In the genomic region with DNA sequence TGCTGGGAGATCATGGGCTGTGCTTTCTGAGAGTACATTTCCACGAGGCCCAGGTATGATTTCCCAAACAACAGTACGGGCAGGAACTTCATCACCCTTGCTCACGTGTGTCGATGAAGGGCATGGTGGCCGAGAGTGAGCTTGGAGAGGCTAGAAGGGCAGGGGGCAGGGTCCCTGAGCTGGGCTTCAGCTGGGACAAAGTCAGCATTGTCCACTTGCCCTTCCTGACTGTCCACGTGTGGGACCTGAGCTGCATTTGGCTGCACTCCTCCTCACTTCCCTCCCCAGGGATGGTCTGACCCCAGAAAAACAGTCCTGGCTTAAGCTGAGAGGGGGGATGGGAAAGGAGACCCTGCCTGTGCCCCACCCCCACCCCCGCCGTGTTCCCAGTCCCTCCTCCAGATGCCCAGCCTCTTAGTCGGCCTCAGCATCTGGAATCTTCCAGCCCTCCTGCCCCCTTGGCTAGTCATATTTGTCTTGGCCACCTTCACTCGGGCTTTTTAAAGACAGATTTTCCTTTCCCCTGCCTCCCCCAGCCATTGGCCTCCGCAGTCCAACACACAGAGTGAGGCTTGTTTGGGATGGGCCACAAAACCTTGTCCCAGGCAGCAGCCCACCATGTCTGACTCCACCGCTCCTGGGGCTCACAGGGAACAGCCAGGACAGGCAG, we compare ENCODE assay signal across 28 mouse cellular contexts. TPM values are rescaled to one million over a fixed set of nuclear protein-coding genes. Genes with fewer than 3 reads are reported as not detected.
DNase-seq lines count a peak whose midpoint lies in the region; ATAC-seq and TF ChIP-seq lines count a peak whose summit lies in the region.
"Had no signal": no experiment of that assay in that cellular context is flagged by ENCODE, and none has a peak within 500 bp of the region (broad histone marks: within the 10 kb centered on the region; RNA-seq: fewer than 3 reads in every experiment).

No protein-coding gene starts in this region.

- TF ChIP-seq POLR2A in embryonic fibroblast, embryonic 13.5 days (IDR thresholded peaks at IDR 0.05; ENCODE audit: low read depth, low read length) = no peak
- TF ChIP-seq POLR2A in limb, embryonic 14.5 days (IDR thresholded peaks at IDR 0.05; ENCODE audit: borderline replicate concordance, extremely low read depth, insufficient read depth, insufficient read length) = no peak

- H3K4me1 ChIP-seq in heart, embryonic 14.5 days (ENCODE audit: control insufficient read depth in 2 of 2, insufficient read depth in 2 of 2, low read length in 2 of 2) = peaks cover 0 to 3% of the 10 kb centered on the region in 2 experiments; a peak in 1 of 4 replicates
- H3K4me1 ChIP-seq in midbrain, embryonic 10.5 days = peaks cover 23% of the 10 kb centered on the region
- H3K4me1 ChIP-seq in midbrain, embryonic 16.5 days (ENCODE audit: control insufficient read depth, insufficient read depth, low read length) = no peaks in the 10 kb centered on the region
- peaks cover 8% of the 10 kb centered on the region; the same call in 1 of the 2 replicates for H3K4me1 ChIP-seq in embryonic fibroblast, embryonic 13.5 days (ENCODE audit: control insufficient read depth, insufficient read depth, low read length)
- peaks cover 12% of the 10 kb centered on the region for H3K4me1 ChIP-seq in limb, embryonic 14.5 days (ENCODE audit: control insufficient read depth, insufficient read depth, low read length)
- H3K4me1 ChIP-seq: hindbrain, embryonic 12.5 days; midbrain, embryonic 12.5 days; neural tube, embryonic 12.5 days had no signal

- H3K4me2 ChIP-seq in heart, embryonic 14.5 days (ENCODE audit: low read length) = no peak overlapping the region
- H3K4me2 ChIP-seq in midbrain, embryonic 16.5 days (ENCODE audit: low read length) = no peak overlapping the region
- no peak overlapping the region for H3K4me2 ChIP-seq in limb, embryonic 14.5 days (replicated peaks; ENCODE audit: low read depth, low read length, severe bottlenecking)
- H3K4me2 ChIP-seq: hindbrain, embryonic 12.5 days; liver, embryonic 11.5 days; midbrain, embryonic 12.5 days; neural tube, embryonic 12.5 days had no signal

- 47% methylated on average over 12 of the region's 12 CpGs for WGBS in heart, embryonic 14.5 days
- 70% methylated on average over 12 of the region's 12 CpGs for WGBS in midbrain, embryonic 10.5 days
- WGBS in midbrain, embryonic 16.5 days = 69% methylated on average over 12 of the region's 12 CpGs
- WGBS in limb, embryonic 14.5 days = 44% methylated on average over 11 of the region's 12 CpGs

- no peak for DNase-seq in heart, adult 9 months (ENCODE audit: low spot score in 2 of 2)
- DNase-seq in midbrain, embryonic 10.5 days (ENCODE audit: low spot score) = no peak
- peak; percentile 38 for DNase-seq in limb, embryonic 14.5 days (ENCODE audit: low spot score)
- no peak for DNase-seq in adrenal gland, adult 18-20 months (ENCODE audit: low spot score in 2 of 2)
- DNase-seq in frontal cortex, postnatal 10 days (ENCODE audit: low spot score in 2 of 2) = no peak
- DNase-seq: adrenal gland, adult 2 months; cerebellum, adult 11 months; cerebellum, adult 9-11 months; gastrocnemius, postnatal 36 days; kidney, adult 18-20 months; kidney, postnatal 14 days; layer of hippocampus, postnatal 36 days; liver, postnatal 0 days; lung, postnatal 10 days; thymus, adult 2 months; thymus, postnatal 4 days had no signal

- no peak overlapping the region for H3K9ac ChIP-seq in heart, embryonic 14.5 days (ENCODE audit: low read length)
- H3K9ac ChIP-seq in midbrain, embryonic 16.5 days (ENCODE audit: low read depth, low read length) = no peak overlapping the region
- no peak overlapping the region for H3K9ac ChIP-seq in limb, embryonic 14.5 days (ENCODE audit: low read depth, low read length, severe bottlenecking)
- H3K9ac ChIP-seq: hindbrain, embryonic 12.5 days; liver, postnatal 0 days; midbrain, embryonic 12.5 days; neural tube, embryonic 12.5 days had no signal

- H3K9me3 ChIP-seq in heart, embryonic 14.5 days (ENCODE audit: control insufficient read depth, low read length) = peaks cover under 1% of the 10 kb centered on the region; the same call in 1 of the 2 replicates
- H3K9me3 ChIP-seq in midbrain, embryonic 10.5 days (replicated peaks) = no peaks in the 10 kb centered on the region
- no peaks in the 10 kb centered on the region for H3K9me3 ChIP-seq in midbrain, embryonic 16.5 days (replicated peaks; ENCODE audit: control insufficient read depth, low read length, poor library complexity, severe bottlenecking)
- no peaks in the 10 kb centered on the region for H3K9me3 ChIP-seq in limb, embryonic 14.5 days (ENCODE audit: control insufficient read depth, low read length)
- H3K9me3 ChIP-seq: heart, embryonic 10.5 days; hindbrain, embryonic 12.5 days; midbrain, embryonic 12.5 days; neural tube, embryonic 12.5 days had no signal

- H3K4me3 ChIP-seq in heart, embryonic 14.5 days (ENCODE audit: control insufficient read depth in 1 of 2, insufficient read depth in 1 of 2, low read depth in 1 of 2, low read length in 2 of 2) = no peak overlapping the region
- no peak overlapping the region for H3K4me3 ChIP-seq in midbrain, embryonic 10.5 days
- no peak overlapping the region for H3K4me3 ChIP-seq in midbrain, embryonic 16.5 days (ENCODE audit: low read depth, low read length)
- no peak overlapping the region for H3K4me3 ChIP-seq in embryonic fibroblast, embryonic 13.5 days (ENCODE audit: insufficient read depth, low read length)
- H3K4me3 ChIP-seq in limb, embryonic 14.5 days (replicated peaks; ENCODE audit: low read length) = no peak overlapping the region
- H3K4me3 ChIP-seq: heart, embryonic 10.5 days; hindbrain, embryonic 12.5 days; midbrain, embryonic 12.5 days; neural tube, embryonic 12.5 days had no signal

- ATAC-seq in heart, embryonic 14.5 days (ENCODE audit: insufficient number of reproducible peaks, insufficient read depth, low FRiP score, low read depth) = peak; percentile 23; the same call in 1 of the 2 replicates
- ATAC-seq in midbrain, embryonic 16.5 days = no peak
- peak; percentile 65 for ATAC-seq in limb, embryonic 14.5 days (ENCODE audit: low FRiP score, low read depth)
- ATAC-seq: CD4-positive, CD25-positive, alpha-beta regulatory T cell, adult 4 months; inflammation-experienced regulatory T-cells, adult 6 months; liver, postnatal 0 days; Patski had no signal

- TF ChIP-seq CTCF in embryonic fibroblast, embryonic 13.5 days (IDR thresholded peaks at IDR 0.05; ENCODE audit: borderline replicate concordance, insufficient read depth, low read length) = no peak

- H3K36me3 ChIP-seq in heart, embryonic 14.5 days (ENCODE audit: control insufficient read depth, insufficient read depth, low read length) = no peaks in the 10 kb centered on the region
- H3K36me3 ChIP-seq in midbrain, embryonic 10.5 days = no peaks in the 10 kb centered on the region
- H3K36me3 ChIP-seq in midbrain, embryonic 16.5 days (ENCODE audit: control insufficient read depth, insufficient read depth, low read length) = no peaks in the 10 kb centered on the region
- H3K36me3 ChIP-seq in limb, embryonic 14.5 days (ENCODE audit: control insufficient read depth, insufficient read depth, low read length) = no peaks in the 10 kb centered on the region
- H3K36me3 ChIP-seq: heart, embryonic 10.5 days; hindbrain, embryonic 12.5 days; midbrain, embryonic 12.5 days; neural tube, embryonic 12.5 days had no signal

- H3K27me3 ChIP-seq in heart, embryonic 14.5 days (ENCODE audit: control insufficient read depth, insufficient read depth, low read length) = no peaks in the 10 kb centered on the region
- no peaks in the 10 kb centered on the region for H3K27me3 ChIP-seq in midbrain, embryonic 10.5 days (ENCODE audit: low read depth, poor library complexity, severe bottlenecking)
- no peaks in the 10 kb centered on the region for H3K27me3 ChIP-seq in midbrain, embryonic 16.5 days (ENCODE audit: control insufficient read depth, insufficient read depth, low read depth, low read length)
- no peaks in the 10 kb centered on the region for H3K27me3 ChIP-seq in limb, embryonic 14.5 days (ENCODE audit: control insufficient read depth, insufficient read depth, low read length)
- H3K27me3 ChIP-seq: hindbrain, embryonic 12.5 days; midbrain, embryonic 12.5 days; neural tube, embryonic 12.5 days; Patski had no signal

- no peak overlapping the region for H3K27ac ChIP-seq in heart, embryonic 14.5 days (replicated peaks in 1 of 2; ENCODE audit: control insufficient read depth in 1 of 2, insufficient read depth in 1 of 2, low read depth in 2 of 2, low read length in 2 of 2)
- H3K27ac ChIP-seq in midbrain, embryonic 10.5 days (replicated peaks) = 0 out of 2 replicates have a peak overlapping the region, but pooled peaks have one; percentile 38
- H3K27ac ChIP-seq in midbrain, embryonic 16.5 days (ENCODE audit: low read length) = no peak overlapping the region
- peak overlapping the region; percentile 20 for H3K27ac ChIP-seq in embryonic fibroblast, embryonic 13.5 days (ENCODE audit: insufficient read depth, low read length)
- peak overlapping the region; percentile 82 for H3K27ac ChIP-seq in limb, embryonic 14.5 days (replicated peaks; ENCODE audit: low read depth, low read length)
- H3K27ac ChIP-seq: heart, embryonic 10.5 days; hindbrain, embryonic 12.5 days; midbrain, embryonic 12.5 days; neural tube, embryonic 12.5 days; stomach, postnatal 0 days had no signal

RNA-seq across cellular contexts. Expression of a gene that starts 58.6 kb away (rescaled TPM):
- 1.9 and 3.2 TPM in 2 replicates for polyA plus RNA-seq in heart, embryonic 14.5 days (2014; fragmentation: Nextera tagmentation; extraction: Ambion mirVana)
- 0.39 and 0.75 TPM in 2 replicates for polyA plus RNA-seq in midbrain, embryonic 10.5 days (2016; fragmentation: Nextera tagmentation; extraction: Ambion mirVana)
- polyA plus RNA-seq in midbrain, embryonic 16.5 days (2015; fragmentation: Nextera tagmentation; extraction: Ambion mirVana) = 1.1 and 2.7 TPM in 2 replicates
- 7.3 and 9.9 TPM in 2 replicates for polyA plus RNA-seq in embryonic fibroblast, embryonic 13.5 days (2011; ENCODE audit: insufficient read length, low read depth, missing spikeins)
- 2.0 and 2.5 TPM in 2 replicates for polyA plus RNA-seq in limb, embryonic 14.5 days (2012; rRNA removed)
- 1.5 and 1.6 TPM in 2 replicates for polyA plus RNA-seq in limb, embryonic 14.5 days (2014; fragmentation: Nextera tagmentation; extraction: Ambion mirVana)
- total RNA-seq in adrenal gland, adult 18-20 months (2021) = 10 to 100 TPM in 1 of 2 experiments, 1 to 10 TPM in 1; 5.4 to 12.2 TPM

Comparison
In these comparisons a context has a peak if more than half of its experiments do, and no peak if none do; other contexts are left out.
1. H3K27ac ChIP-seq: peak in midbrain, embryonic 10.5 days (single experiment), embryonic fibroblast, embryonic 13.5 days (single experiment) and limb, embryonic 14.5 days (single experiment); none in heart, embryonic 14.5 days (0 of 2) and midbrain, embryonic 16.5 days (single experiment).